Mouse (Mus musculus): ENCODE measurements around the gene Pi4kb. TPM values are rescaled to one million over a fixed set of nuclear protein-coding genes. Genes with fewer than 3 reads are reported as not detected.

Gene Pi4kb
- total and polyA plus RNA-seq, 3 experiments, result 24.0 to 39.2 (median 30.7) TPM

GRCm38 (mm10) chr3:95056275-95056674 is 81.7 kb downstream of the Pi4kb start:
- peaks cover 26 to 46% of the 10 kb centered on the region in 2 experiments for H3K36me3 ChIP-seq (replicated peaks in 1 of 2; ENCODE audit: control insufficient read depth in 1 of 2, insufficient read depth in 1 of 2, low read length in 1 of 2)
- in situ Hi-C loops (cut with MboI; ENCODE audit: low pct_ligation_motif_present, low pct_unique_long_range_greater_than_20kb, low sequenced_read_pairs) (no loop called here), dilution Hi-C loops (cut with MboI; ENCODE audit: extremely low pct_ligation_motif_present, extremely low pct_unique_long_range_greater_than_20kb, low sequenced_read_pairs) (no loop called here)
- TF ChIP-seq CHD2 (IDR thresholded peaks at IDR 0.05; ENCODE audit: low read length), result no peak
- TF ChIP-seq ETS1 (conservative IDR thresholded peaks at IDR 0.05; ENCODE audit: low read depth, low read length), result no peak
- no peak for TF ChIP-seq JUND (conservative IDR thresholded peaks at IDR 0.05; ENCODE audit: low read depth, low read length)
- TF ChIP-seq UBTF (IDR thresholded peaks at IDR 0.05; ENCODE audit: low read depth, low read length), result no peak
- TF ChIP-seq SIN3A (IDR thresholded peaks at IDR 0.05; ENCODE audit: low read length), result no peak
- H3K9me3 ChIP-seq (replicated peaks; ENCODE audit: low read length), result no peaks in the 10 kb centered on the region
- no peak overlapping the region for H3K27ac ChIP-seq (ENCODE audit: insufficient read depth, low read depth)
- no peaks in the 10 kb centered on the region for H3K27me3 ChIP-seq (replicated peaks)
- peaks cover 0 to 10% of the 10 kb centered on the region in 2 experiments; a peak in 2 of 4 replicates for H3K4me1 ChIP-seq (ENCODE audit: control insufficient read depth in 1 of 2, insufficient read depth in 2 of 2)
- H3K9ac ChIP-seq (ENCODE audit: insufficient read depth, low read depth), result no peak overlapping the region
- no peak overlapping the region for H3K4me2 ChIP-seq (ENCODE audit: insufficient read depth, low read depth, poor library complexity, severe bottlenecking)
- H3K79me2 ChIP-seq (replicated peaks; ENCODE audit: control insufficient read depth, extremely low read depth, insufficient read depth, poor library complexity, severe bottlenecking), result no peaks in the 10 kb centered on the region
- no peak overlapping the region for H3K4me3 ChIP-seq (replicated peaks in 1 of 3; ENCODE audit: low read depth in 2 of 3, low read length in 2 of 3, poor library complexity in 1 of 3)
- no peak for DNase-seq (ENCODE audit: extremely low read depth)

Other genes starting within 250 kb of the Pi4kb start
- gene Cgn, start 188.2 kb upstream of the Pi4kb start, total RNA-seq (2012; rRNA removed), result 0.17 and 0.25 TPM in 2 replicates
- gene Cgn, start 188.2 kb upstream of the Pi4kb start, total RNA-seq (2014; rRNA removed), result 0.04 TPM in 1 of 2 replicates, not detected in the other
- gene Cgn, start 188.2 kb upstream of the Pi4kb start, polyA plus RNA-seq (2012; ENCODE audit: insufficient read length, low read depth), result 0.41 and 1.1 TPM in 2 replicates
- 9.5 and 10.1 TPM in 2 replicates for gene Pogz, start 137.2 kb upstream of the Pi4kb start, total RNA-seq (2012; rRNA removed)
- gene Pogz, start 137.2 kb upstream of the Pi4kb start, total RNA-seq (2014; rRNA removed), result 6.7 and 7.7 TPM in 2 replicates
- gene Pogz, start 137.2 kb upstream of the Pi4kb start, polyA plus RNA-seq (2012; ENCODE audit: insufficient read length, low read depth), result 23.4 and 23.6 TPM in 2 replicates
- 554 and 695 TPM in 2 replicates for gene Psmb4, start 87.8 kb upstream of the Pi4kb start, total RNA-seq (2012; rRNA removed)
- gene Psmb4, start 87.8 kb upstream of the Pi4kb start, total RNA-seq (2014; rRNA removed), result 798 and 801 TPM in 2 replicates
- 435 and 481 TPM in 2 replicates for gene Psmb4, start 87.8 kb upstream of the Pi4kb start, polyA plus RNA-seq (2012; ENCODE audit: insufficient read length, low read depth)
- 0.08 and 0.25 TPM in 2 replicates for gene Selenbp1, start 41.7 kb upstream of the Pi4kb start, total RNA-seq (2012; rRNA removed)
- gene Selenbp1, start 41.7 kb upstream of the Pi4kb start, total RNA-seq (2014; rRNA removed), result not detected in 2 replicates
- not detected in 2 replicates for gene Selenbp1, start 41.7 kb upstream of the Pi4kb start, polyA plus RNA-seq (2012; ENCODE audit: insufficient read length, low read depth)
- gene Rfx5, start 20.7 kb upstream of the Pi4kb start, total RNA-seq (2012; rRNA removed), result 11.4 and 11.8 TPM in 2 replicates
- gene Rfx5, start 20.7 kb upstream of the Pi4kb start, total RNA-seq (2014; rRNA removed), result 14.0 and 15.4 TPM in 2 replicates
- 19.9 and 22.0 TPM in 2 replicates for gene Rfx5, start 20.7 kb upstream of the Pi4kb start, polyA plus RNA-seq (2012; ENCODE audit: insufficient read length, low read depth)
- gene Zfp687, start 40.7 kb downstream of the Pi4kb start, total RNA-seq (2012; rRNA removed), result 10.8 and 11.1 TPM in 2 replicates
- gene Zfp687, start 40.7 kb downstream of the Pi4kb start, total RNA-seq (2014; rRNA removed), result 3.3 and 4.2 TPM in 2 replicates
- 12.6 and 13.5 TPM in 2 replicates for gene Zfp687, start 40.7 kb downstream of the Pi4kb start, polyA plus RNA-seq (2012; ENCODE audit: insufficient read length, low read depth)
- 258 and 276 TPM in 2 replicates for gene Psmd4, start 67.9 kb downstream of the Pi4kb start, total RNA-seq (2012; rRNA removed)
- 284 and 305 TPM in 2 replicates for gene Psmd4, start 67.9 kb downstream of the Pi4kb start, total RNA-seq (2014; rRNA removed)
- 332 and 360 TPM in 2 replicates for gene Psmd4, start 67.9 kb downstream of the Pi4kb start, polyA plus RNA-seq (2012; ENCODE audit: insufficient read length, low read depth)
- 21.5 and 22.7 TPM in 2 replicates for gene Pip5k1a, start 132.2 kb downstream of the Pi4kb start, total RNA-seq (2012; rRNA removed)
- gene Pip5k1a, start 132.2 kb downstream of the Pi4kb start, total RNA-seq (2014; rRNA removed), result 34.1 and 38.0 TPM in 2 replicates
- 35.8 and 40.3 TPM in 2 replicates for gene Pip5k1a, start 132.2 kb downstream of the Pi4kb start, polyA plus RNA-seq (2012; ENCODE audit: insufficient read length, low read depth)
- 33.7 and 34.1 TPM in 2 replicates for gene Vps72, start 136.3 kb downstream of the Pi4kb start, total RNA-seq (2012; rRNA removed)
- gene Vps72, start 136.3 kb downstream of the Pi4kb start, total RNA-seq (2014; rRNA removed), result 33.3 and 33.5 TPM in 2 replicates
- gene Vps72, start 136.3 kb downstream of the Pi4kb start, polyA plus RNA-seq (2012; ENCODE audit: insufficient read length, low read depth), result 54.4 and 75.4 TPM in 2 replicates
- gene Tmod4, start 149.7 kb downstream of the Pi4kb start, total RNA-seq (2012; rRNA removed), result 0.21 and 0.47 TPM in 2 replicates
- gene Tmod4, start 149.7 kb downstream of the Pi4kb start, total RNA-seq (2014; rRNA removed), result not detected in 2 replicates
- gene Tmod4, start 149.7 kb downstream of the Pi4kb start, polyA plus RNA-seq (2012; ENCODE audit: insufficient read length, low read depth), result 0.81 TPM in 1 of 2 replicates, not detected in the other
- gene Scnm1, start 159.3 kb downstream of the Pi4kb start, total RNA-seq (2012; rRNA removed), result 50.5 and 51.0 TPM in 2 replicates
- gene Scnm1, start 159.3 kb downstream of the Pi4kb start, total RNA-seq (2014; rRNA removed), result 53.1 and 64.5 TPM in 2 replicates
- 59.2 and 83.9 TPM in 2 replicates for gene Scnm1, start 159.3 kb downstream of the Pi4kb start, polyA plus RNA-seq (2012; ENCODE audit: insufficient read length, low read depth)
- gene Lysmd1, start 159.4 kb downstream of the Pi4kb start, total RNA-seq (2012; rRNA removed), result 12.0 and 13.6 TPM in 2 replicates
- gene Lysmd1, start 159.4 kb downstream of the Pi4kb start, total RNA-seq (2014; rRNA removed), result 9.6 and 11.6 TPM in 2 replicates
- gene Lysmd1, start 159.4 kb downstream of the Pi4kb start, polyA plus RNA-seq (2012; ENCODE audit: insufficient read length, low read depth), result 7.8 and 8.1 TPM in 2 replicates
- gene Tnfaip8l2, start 167.6 kb downstream of the Pi4kb start, total RNA-seq (2012; rRNA removed), result 19.1 and 28.2 TPM in 2 replicates
- gene Tnfaip8l2, start 167.6 kb downstream of the Pi4kb start, total RNA-seq (2014; rRNA removed), result 24.8 and 26.2 TPM in 2 replicates
- 18.2 and 22.5 TPM in 2 replicates for gene Tnfaip8l2, start 167.6 kb downstream of the Pi4kb start, polyA plus RNA-seq (2012; ENCODE audit: insufficient read length, low read depth)
- 0.30 and 0.42 TPM in 2 replicates for gene Sema6c, start 185.7 kb downstream of the Pi4kb start, total RNA-seq (2012; rRNA removed)
- gene Sema6c, start 185.7 kb downstream of the Pi4kb start, total RNA-seq (2014; rRNA removed), result not detected in 2 replicates
- gene Sema6c, start 185.7 kb downstream of the Pi4kb start, polyA plus RNA-seq (2012; ENCODE audit: insufficient read length, low read depth), result 0.27 and 0.53 TPM in 2 replicates
- 14.7 and 18.2 TPM in 2 replicates for gene Gabpb2, start 243.2 kb downstream of the Pi4kb start, total RNA-seq (2012; rRNA removed)
- 15.4 and 16.6 TPM in 2 replicates for gene Gabpb2, start 243.2 kb downstream of the Pi4kb start, total RNA-seq (2014; rRNA removed)
- gene Gabpb2, start 243.2 kb downstream of the Pi4kb start, polyA plus RNA-seq (2012; ENCODE audit: insufficient read length, low read depth), result 20.6 and 21.1 TPM in 2 replicates

All from CH12.LX (cell line).